Mouse (Mus musculus) hindbrain, postnatal 0 days (tissue): ENCODE measurements at regions not wholly inside any gene's neighbourhood (a gene's known extent, or its start where the extent isn't known, plus 50 kb on each side); places are given as distances from the start of the nearest gene placed in this dataset.

ENCODE experiments used
- ATAC-seq: fragments of 200-750 bp; cut with Nextera tagmentation; 2 replicates; pipeline ENCODE4 v1.8.0; 2017; ENCODE audit warnings: mild to moderate bottlenecking, moderate TSS enrichment, moderate library complexity
- DNase-seq: peaks from one replicate; pipeline ENCODE4 v3.0.0-alpha.2; 2015; ENCODE audit warnings: low spot score
- H3K27ac ChIP-seq: fragments of 300-500 bp; sonication (generic); 2 replicates; pipeline ENCODE4 v1.5.1; 2014; ENCODE audit warnings: mild to moderate bottlenecking
- H3K27me3 ChIP-seq: fragments of 300-500 bp; sonication (generic); 2 replicates; pipeline ENCODE4 v1.6.1; 2014; ENCODE audit warnings: low read length, mixed read lengths; ENCODE audit not compliant: insufficient read depth
- H3K36me3 ChIP-seq: fragments of 300-500 bp; sonication (generic); 2 replicates; pipeline ENCODE4 v1.6.1; 2014; ENCODE audit warnings: low read length, mixed read lengths; ENCODE audit not compliant: insufficient read depth
- H3K4me1 ChIP-seq: fragments of 300-500 bp; sonication (generic); 2 replicates; pipeline ENCODE4 v1.6.1; 2014; ENCODE audit warnings: antibody characterized with exemption, low read length, mixed read lengths; ENCODE audit not compliant: insufficient read depth
- H3K4me2 ChIP-seq: fragments of 300-500 bp; sonication (generic); 2 replicates; pipeline ENCODE4 v1.6.1; 2014; ENCODE audit warnings: low read depth, mild to moderate bottlenecking, low read length, moderate library complexity, mixed read lengths
- H3K4me3 ChIP-seq: fragments of 300-500 bp; sonication (generic); 2 replicates; pipeline ENCODE4 v1.5.1; 2014; ENCODE audit warnings: low read length
- H3K9ac ChIP-seq: fragments of 300-500 bp; sonication (generic); replicated peaks from 2 replicates; pipeline ENCODE4 v1.6.1; 2014; ENCODE audit warnings: mild to moderate bottlenecking, low read length, moderate library complexity, mixed read lengths
- H3K9me3 ChIP-seq: fragments of 300-500 bp; sonication (generic); 2 replicates; pipeline ENCODE4 v1.6.1; 2016; ENCODE audit warnings: low read length, mixed read lengths
- CTCF ChIP-seq: IDR thresholded peaks from 2 replicates; pipeline ENCODE4 v1.5.1; 2016; ENCODE audit warnings: antibody characterized with exemption, control low read depth, low read depth
- WGBS: fragments of 180-500 bp; shearing (Covaris S2); extraction: QIAGEN DNeasy Blood & Tissue Kit; methylation state at CpG from one replicate; pipeline ENCODE4 v1.1.7; 2014; 5-methylcytosine and 5-hydroxymethylcytosine counted together

DNA sequence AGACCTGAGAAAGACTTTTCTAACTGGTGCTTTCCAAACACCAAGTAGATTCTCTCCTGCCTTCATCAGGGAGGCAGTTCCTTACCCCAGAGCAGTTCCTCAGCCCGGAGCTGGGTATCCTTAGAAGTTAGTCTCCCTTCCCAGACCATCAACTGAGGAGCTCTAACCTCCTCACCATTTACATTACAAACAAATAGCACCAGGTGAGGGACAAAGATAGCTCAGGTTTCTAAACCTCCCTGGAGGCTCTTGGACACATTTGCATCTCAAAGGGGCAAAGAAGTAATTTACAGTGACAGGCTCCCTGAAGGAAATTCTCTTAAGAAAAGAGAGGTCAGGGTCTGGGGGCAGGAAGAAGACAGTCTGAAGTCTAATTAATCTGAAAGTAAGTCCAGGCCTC lies 486.5 kb upstream of the Tmem132c start:
- ATAC-seq = no peak
- WGBS = 12% methylated on average over 1 of the region's 1 CpGs
- no peaks in the 10 kb centered on the region for H3K27me3 ChIP-seq

GRCm38 (mm10) chr5:126765037-126765707 lies 476.4 kb upstream of the Tmem132c start:
- DNase-seq = peak; percentile 46
- ATAC-seq = peak; percentile 93
- H3K9me3 ChIP-seq = no peaks in the 10 kb centered on the region

More for the DNA sequence above, 486.5 kb upstream of the Tmem132c start:
- Histone ChIP-seq H3K4me3 (no peak overlapping the region), H3K9me3 (no peaks in the 10 kb centered on the region), H3K36me3 (no peaks in the 10 kb centered on the region), H3K9ac (no peak overlapping the region), H3K4me2 (no peak overlapping the region), H3K4me1 (no peaks in the 10 kb centered on the region), H3K27ac (no peak overlapping the region)
- DNase-seq = no peak
- TF ChIP-seq CTCF = no peak

DNA sequence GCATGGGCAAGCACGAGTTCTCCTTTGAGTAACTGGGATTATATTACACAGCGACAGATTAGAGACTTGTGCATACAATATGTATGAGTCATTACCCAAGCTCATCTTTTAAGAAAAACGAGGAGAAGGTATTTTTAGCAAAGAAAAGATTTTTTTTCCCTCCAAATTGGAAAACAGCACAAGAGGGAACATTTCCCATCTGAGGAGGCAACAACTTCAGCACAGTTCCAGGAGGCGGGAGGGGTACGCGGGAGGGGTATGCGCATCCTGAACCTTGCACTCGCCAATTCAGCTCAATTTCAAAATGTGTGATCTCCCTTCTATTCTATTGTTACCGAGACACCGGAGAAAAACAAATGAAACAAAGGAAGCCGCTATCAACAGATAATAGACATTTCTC lies 472.6 kb upstream of the Tmem132c start:
- DNase-seq = no peak
- no peak for TF ChIP-seq CTCF
- WGBS = 8% methylated on average over 11 of the region's 11 CpGs
- no peaks in the 10 kb centered on the region for H3K36me3 ChIP-seq
- no peak overlapping the region for H3K27ac ChIP-seq
- H3K27me3 ChIP-seq = no peaks in the 10 kb centered on the region
- no peak for ATAC-seq
- H3K4me2 ChIP-seq = peak overlapping the region; percentile 49
- H3K9ac ChIP-seq = peak overlapping the region; percentile 33
- peak overlapping the region; percentile 28 for H3K4me3 ChIP-seq
- no peaks in the 10 kb centered on the region for H3K9me3 ChIP-seq
- H3K4me1 ChIP-seq = no peaks in the 10 kb centered on the region

More at GRCm38 (mm10) chr5:126765037-126765707, 476.4 kb upstream of the Tmem132c start:
- Histone ChIP-seq H3K27me3 (no peaks in the 10 kb centered on the region), H3K9ac (no peak overlapping the region), H3K4me1 (no peaks in the 10 kb centered on the region), H3K27ac (no peak overlapping the region), H3K4me2 (no peak overlapping the region), H3K4me3 (no peak overlapping the region), H3K36me3 (no peaks in the 10 kb centered on the region)
- 16% methylated on average over 4 of the region's 4 CpGs for WGBS
- no peak for TF ChIP-seq CTCF

DNA sequence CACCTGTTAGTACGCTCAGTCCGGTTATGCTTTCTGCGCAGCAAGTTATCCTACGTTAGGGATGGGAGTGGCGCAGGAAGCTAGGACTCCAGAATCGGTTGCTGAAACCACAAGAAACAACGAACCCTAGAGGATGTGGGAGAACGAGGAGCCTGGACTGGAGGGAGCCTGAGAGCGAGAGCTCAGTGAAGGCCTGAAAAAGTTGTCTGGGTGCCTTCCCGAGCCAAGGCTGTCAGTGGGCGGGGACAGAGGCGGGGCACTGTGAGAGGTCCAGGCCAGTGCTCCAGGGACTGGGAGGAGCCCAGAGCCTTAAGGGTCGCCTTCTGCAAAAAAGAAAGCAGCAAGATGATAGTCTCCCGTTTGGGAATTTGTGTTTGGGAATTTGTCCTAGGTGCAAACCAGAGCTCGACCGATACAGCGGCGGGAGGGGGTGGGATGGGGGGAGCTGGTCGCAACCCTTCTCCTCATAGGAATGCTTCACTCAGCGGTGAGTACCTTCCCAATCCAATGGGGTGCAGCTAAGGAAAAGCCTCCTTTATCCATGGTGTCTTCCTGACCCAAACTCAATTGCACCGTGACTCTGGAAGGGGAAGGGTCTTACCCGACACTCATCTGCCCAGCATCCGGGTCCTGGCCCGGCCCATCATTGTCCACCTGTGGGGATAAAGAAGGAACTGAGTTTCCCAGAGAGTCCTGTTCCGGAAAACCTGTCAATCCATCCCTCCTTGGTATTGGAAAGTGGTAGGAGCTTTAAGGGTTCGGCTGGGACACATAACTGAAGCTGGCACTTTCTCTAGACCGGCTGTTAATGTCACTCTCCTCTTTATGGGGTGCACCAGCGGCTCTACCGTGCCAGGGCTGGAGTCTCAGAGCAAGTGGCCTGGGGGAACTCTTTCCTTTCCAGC lies 453.6 kb upstream of the Tmem132c start:
- Histone ChIP-seq H3K36me3 (no peaks in the 10 kb centered on the region), H3K9ac (no peak overlapping the region), H3K4me3 (peak overlapping the region; percentile 33), H3K27me3 (no peaks in the 10 kb centered on the region; the same call in 1 of the 2 replicates), H3K4me2 (peak overlapping the region; percentile 57), H3K27ac (no peak overlapping the region), H3K9me3 (no peaks in the 10 kb centered on the region), H3K4me1 (no peaks in the 10 kb centered on the region)
- no peak for TF ChIP-seq CTCF
- 4% methylated on average over 29 of the region's 29 CpGs for whole genome bisulfite sequencing
- DNase-seq (peak; percentile 51), ATAC-seq (peak; percentile 55; the same call in 1 of the 2 replicates)

DNA sequence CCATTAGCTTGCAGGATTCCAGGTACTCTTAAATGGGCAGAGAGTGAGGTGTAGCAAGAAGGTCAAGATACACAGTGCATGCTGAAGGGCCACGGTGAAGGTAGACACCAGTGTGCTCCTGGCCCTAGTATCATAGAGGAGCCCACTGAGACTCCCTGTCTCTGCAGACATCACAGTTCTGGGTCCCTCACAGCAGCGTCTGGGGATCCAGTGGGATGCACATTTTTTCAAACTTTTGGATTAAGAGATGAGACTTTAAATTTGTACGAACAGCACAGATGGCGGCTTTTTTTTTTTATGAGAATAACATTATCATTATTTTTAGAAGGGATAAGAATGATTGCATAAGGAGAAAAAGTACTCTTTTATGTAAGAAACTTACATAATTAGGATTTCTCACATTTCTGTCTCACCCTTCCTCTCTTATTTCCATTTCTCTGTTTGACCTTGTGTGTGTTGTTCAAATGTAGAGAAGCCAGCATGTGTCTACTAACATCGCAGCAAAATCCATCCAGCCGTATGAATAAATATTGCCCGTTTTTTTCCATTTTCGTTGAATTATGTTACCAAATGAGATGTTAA lies 441.8 kb upstream of the Tmem132c start:
- H3K27me3 ChIP-seq = no peaks in the 10 kb centered on the region
- no peaks in the 10 kb centered on the region for H3K4me1 ChIP-seq
- no peak overlapping the region for H3K4me3 ChIP-seq
- H3K9ac ChIP-seq = no peak overlapping the region
- TF ChIP-seq CTCF = no peak
- no peaks in the 10 kb centered on the region for H3K9me3 ChIP-seq
- DNase-seq = no peak
- ATAC-seq = no peak
- H3K27ac ChIP-seq = no peak overlapping the region
- no peak overlapping the region for H3K4me2 ChIP-seq
- H3K36me3 ChIP-seq = no peaks in the 10 kb centered on the region
- 90% methylated on average over 8 of the region's 8 CpGs for WGBS

- no peak overlapping the region for H3K4me2 ChIP-seq
- H3K36me3 ChIP-seq = no peaks in the 10 kb centered on the region
- no peak overlapping the region for H3K9ac ChIP-seq
- TF ChIP-seq CTCF = no peak
- DNase-seq (no peak), ATAC-seq (no peak)
- H3K9me3 ChIP-seq = no peaks in the 10 kb centered on the region; the same call in 1 of the 2 replicates
- no peaks in the 10 kb centered on the region for H3K4me1 ChIP-seq
- H3K27me3 ChIP-seq = no peaks in the 10 kb centered on the region
- H3K27ac ChIP-seq = no peak overlapping the region
- no peak overlapping the region for H3K4me3 ChIP-seq
Measured at GRCm38 (mm10) chr5:126806656-126807055, 435.0 kb upstream of the Tmem132c start.
